Mouse (Mus musculus) retina, postnatal 1 day (tissue): Measurements from ENCODE around the gene Magee2.
"Not testable (repeated sequence)": the region's sequence is repeated elsewhere in the genome, so short reads cannot be mapped to it uniquely, and the experiment has no call there.

Experiments
- DNase-seq: peaks from one replicate; pipeline ENCODE4 v3.0.0-alpha.2; 2012

Gene Magee2

GRCm38 (mm10) chrX:104856751-104857341, at the start of gene Magee2:
Magee2 (minus strand) TSS chrX:104857267.
- DNase-seq, result peak; percentile 65

GRCm38 (mm10) chrX:104853610-104854009, 3.5 kb downstream of the Magee2 start:
- DNase-seq, result peak; percentile 37

- not testable (repeated sequence) for DNase-seq
These were observed 39.5 kb downstream of the Magee2 start for GRCm38 (mm10) chrX:104817583-104817982.

GRCm38 (mm10) chrX:104816987-104817386, 40.1 kb downstream of the Magee2 start:
- DNase-seq, result not testable (repeated sequence)

GRCm38 (mm10) chrX:104813704-104814103, 43.4 kb downstream of the Magee2 start:
- DNase-seq, result not testable (repeated sequence)
